Mouse (Mus musculus) liver, embryonic 14.5 days (tissue): ENCODE results near the gene Prdm16. TPM values are rescaled to one million over a fixed set of nuclear protein-coding genes. Genes with fewer than 3 reads are reported as not detected.

Experiments used
- ATAC-seq: fragments of 200-750 bp; cut with Nextera tagmentation; 2 replicates; pipeline ENCODE4 v1.8.0; 2017; ENCODE audit warnings: moderate number of reproducible peaks, mild to moderate bottlenecking, moderate library complexity; ENCODE audit not compliant: insufficient read depth
- DNase-seq, 3 experiments: peaks; one replicate each; pipeline ENCODE4 v3.0.0-alpha.2; 2012 to 2013; ENCODE audit warnings: low read depth in 3 of 3, low spot score in 3 of 3
- H3K27ac ChIP-seq: fragments of 300-500 bp; sonication (generic); 2 replicates; pipeline ENCODE4 v1.5.1; 2014; ENCODE audit warnings: moderate library complexity, mild to moderate bottlenecking, control low read depth, inconsistent platforms
- H3K27me3 ChIP-seq: fragments of 300-500 bp; sonication (generic); 2 replicates; pipeline ENCODE4 v1.6.1; 2014; ENCODE audit warnings: mild to moderate bottlenecking, low read length, moderate library complexity; ENCODE audit not compliant: control insufficient read depth, insufficient read depth
- H3K36me3 ChIP-seq: fragments of 300-500 bp; sonication (generic); replicated peaks from 2 replicates; pipeline ENCODE4 v1.6.1; 2014; ENCODE audit warnings: low read depth; ENCODE audit not compliant: control insufficient read depth, insufficient read depth
- H3K4me1 ChIP-seq, 2 experiments: fragments of 200-500 bp in 1 of 2; fragments of 300-500 bp in 1 of 2; sonication (generic) in 1 of 2; replicated peaks; 2 replicates each; pipeline ENCODE4 v1.6.1; 2012 to 2014; ENCODE audit warnings: antibody characterized with exemption in 1 of 2, inconsistent platforms in 1 of 2, low read length in 1 of 2; ENCODE audit not compliant: control insufficient read depth in 2 of 2, insufficient read depth in 2 of 2
- H3K4me2 ChIP-seq: fragments of 300-500 bp; sonication (generic); 2 replicates; pipeline ENCODE4 v1.6.1; 2014; ENCODE audit warnings: low read depth, mild to moderate bottlenecking, control low read depth, moderate library complexity
- H3K4me3 ChIP-seq, 2 experiments: fragments of 200-500 bp in 1 of 2; fragments of 300-500 bp in 1 of 2; sonication (generic) in 1 of 2; 2 replicates each; pipeline ENCODE4 v1.5.1; 2012 to 2014; ENCODE audit warnings: low read depth in 2 of 2, low read length in 2 of 2, mild to moderate bottlenecking in 2 of 2, control low read depth in 1 of 2, inconsistent platforms in 1 of 2, moderate library complexity in 1 of 2; ENCODE audit not compliant: insufficient read depth in 1 of 2
- H3K9ac ChIP-seq: fragments of 300-500 bp; sonication (generic); replicated peaks from 2 replicates; pipeline ENCODE4 v1.6.1; 2014; ENCODE audit warnings: mild to moderate bottlenecking, control low read depth, moderate library complexity
- H3K9me3 ChIP-seq: fragments of 300-500 bp; sonication (generic); 2 replicates; pipeline ENCODE4 v1.6.1; 2016; ENCODE audit warnings: low read length, mixed read lengths; ENCODE audit not compliant: control insufficient read depth
- CTCF ChIP-seq: IDR thresholded peaks from 2 replicates; pipeline ENCODE4 v1.5.1; 2016; ENCODE audit warnings: antibody characterized with exemption, low read depth, control low read depth
- EP300 ChIP-seq: IDR thresholded peaks from 2 replicates; pipeline ENCODE4 v1.6.1; 2016; ENCODE audit warnings: antibody characterized with exemption, low read depth
- WGBS: fragments of 180-500 bp; shearing (Covaris S2); extraction: QIAGEN DNeasy Blood & Tissue Kit; methylation state at CpG from one replicate; pipeline ENCODE4 v1.1.7; 2014; ENCODE audit not compliant: insufficient replicate concordance; 5-methylcytosine and 5-hydroxymethylcytosine counted together
- polyA plus RNA-seq, 2 experiments: library from polyadenylated mRNA; depleted of rRNA in 1 of 2; stranded (reverse) in 1 of 2; unstranded in 1 of 2; fragments of >200 nt; fragmentation: Nextera tagmentation in 1 of 2; extraction: Ambion mirVana in 1 of 2; gene quantifications; 2 replicates each; pipeline versions ENCODE4 v1.2.1 to v1.2.3; 2012 to 2014

The Prdm16 gene
- polyA plus RNA-seq, 2 experiments: 0.70 to 0.86 TPM

- no peak overlapping the region for H3K4me2 ChIP-seq
- H3K4me1 ChIP-seq: peaks cover 0 to 2% of the 10 kb centered on the region in 2 experiments; a peak in 2 of 4 replicates
- TF ChIP-seq CTCF (no peak), EP300 (no peak)
- DNase-seq (no peak), ATAC-seq (no peak)
- no peaks in the 10 kb centered on the region for H3K27me3 ChIP-seq
- H3K36me3 ChIP-seq: no peaks in the 10 kb centered on the region
- no peak overlapping the region for H3K9ac ChIP-seq
- 73% methylated on average over 14 of the region's 14 CpGs for WGBS
- no peak overlapping the region for H3K4me3 ChIP-seq
- H3K9me3 ChIP-seq: no peaks in the 10 kb centered on the region
- no peak overlapping the region for H3K27ac ChIP-seq
Measured at GRCm38 (mm10) chr4:154439455-154440052, 197.1 kb downstream of the Prdm16 start.

DNA sequence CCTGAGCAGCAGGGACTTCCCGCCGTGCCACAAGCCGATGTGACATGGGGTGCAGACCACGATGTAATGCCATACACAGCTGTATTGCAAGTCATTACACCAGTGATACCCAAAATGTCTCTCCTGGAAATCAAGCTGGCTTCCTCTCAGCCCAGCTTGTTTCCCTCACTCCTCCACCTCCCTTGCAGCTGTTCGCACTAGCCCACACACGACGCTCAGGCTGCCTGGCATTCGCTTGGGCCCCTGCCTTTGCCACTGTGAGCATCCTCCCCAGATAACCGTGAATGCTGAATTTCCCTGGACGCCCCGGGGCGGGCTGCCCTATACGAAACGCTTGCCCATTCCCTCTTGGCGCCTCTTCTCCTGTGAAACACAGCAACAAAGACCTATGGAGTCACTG lies 198.1 kb downstream of the Prdm16 start:
- no peaks in the 10 kb centered on the region for H3K9me3 ChIP-seq
- no peak overlapping the region for H3K9ac ChIP-seq
- 75% methylated on average over 15 of the region's 15 CpGs for WGBS
- TF ChIP-seq EP300: no peak
- TF ChIP-seq CTCF: no peak
- H3K4me2 ChIP-seq: no peak overlapping the region
- H3K4me1 ChIP-seq: no peaks in the 10 kb centered on the region; a peak in 1 of 4 replicates
- no peak overlapping the region for H3K4me3 ChIP-seq
- H3K36me3 ChIP-seq: no peaks in the 10 kb centered on the region
- H3K27me3 ChIP-seq: no peaks in the 10 kb centered on the region
- H3K27ac ChIP-seq: no peak overlapping the region
- DNase-seq (no peak), ATAC-seq (no peak)

- Histone ChIP-seq H3K4me2 (no peak overlapping the region), H3K4me1 (no peaks in the 10 kb centered on the region), H3K9ac (no peak overlapping the region), H3K27ac (no peak overlapping the region), H3K36me3 (no peaks in the 10 kb centered on the region), H3K27me3 (no peaks in the 10 kb centered on the region), H3K9me3 (no peaks in the 10 kb centered on the region), H3K4me3 (no peak overlapping the region)
- 32% methylated on average over 2 of the region's 2 CpGs for WGBS
- ATAC-seq (no peak), DNase-seq (no peak)
- TF ChIP-seq CTCF (no peak), EP300 (no peak)
Measured at GRCm38 (mm10) chr4:154429770-154430169, 206.9 kb downstream of the Prdm16 start.

DNA sequence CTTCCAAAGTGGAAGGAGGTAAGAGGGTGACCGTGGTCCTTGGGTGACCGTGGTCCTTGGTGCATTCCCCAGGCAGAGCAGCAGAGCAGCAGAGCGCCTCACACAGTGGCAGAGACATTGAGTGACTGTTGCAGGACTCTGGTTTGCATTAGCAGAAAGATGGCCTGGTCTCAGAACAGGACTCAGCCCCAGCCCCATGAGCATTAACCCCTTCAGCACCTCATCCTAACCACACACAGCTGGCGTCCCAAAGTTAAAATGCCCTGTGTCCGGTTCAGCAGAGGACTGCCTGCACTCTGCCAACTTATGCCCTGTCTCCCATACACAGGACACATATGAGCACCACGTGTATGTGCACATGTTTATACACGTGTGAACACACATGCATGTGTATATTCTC lies 209.8 kb downstream of the Prdm16 start:
- no peak overlapping the region for H3K27ac ChIP-seq
- H3K9ac ChIP-seq: no peak overlapping the region
- H3K4me3 ChIP-seq: no peak overlapping the region
- no peaks in the 10 kb centered on the region for H3K9me3 ChIP-seq
- DNase-seq (no peak), ATAC-seq (no peak)
- no peaks in the 10 kb centered on the region for H3K27me3 ChIP-seq
- H3K4me2 ChIP-seq: no peak overlapping the region
- WGBS: 58% methylated on average over 7 of the region's 7 CpGs
- TF ChIP-seq EP300 (no peak), CTCF (no peak)
- no peaks in the 10 kb centered on the region for H3K36me3 ChIP-seq
- no peaks in the 10 kb centered on the region for H3K4me1 ChIP-seq

- Histone ChIP-seq H3K36me3 (no peaks in the 10 kb centered on the region), H3K9me3 (no peaks in the 10 kb centered on the region), H3K27me3 (no peaks in the 10 kb centered on the region), H3K4me1 (no peaks in the 10 kb centered on the region), H3K4me3 (no peak overlapping the region), H3K27ac (no peak overlapping the region), H3K9ac (no peak overlapping the region), H3K4me2 (no peak overlapping the region)
- TF ChIP-seq EP300 (no peak), CTCF (no peak)
- DNase-seq (no peak), ATAC-seq (no peak)
- 38% methylated on average over 17 of the region's 17 CpGs for WGBS
Measured at GRCm38 (mm10) chr4:154425284-154425683, 211.4 kb downstream of the Prdm16 start.
